ENCODE assay signal across 27 mouse cellular contexts in the genomic region with DNA sequence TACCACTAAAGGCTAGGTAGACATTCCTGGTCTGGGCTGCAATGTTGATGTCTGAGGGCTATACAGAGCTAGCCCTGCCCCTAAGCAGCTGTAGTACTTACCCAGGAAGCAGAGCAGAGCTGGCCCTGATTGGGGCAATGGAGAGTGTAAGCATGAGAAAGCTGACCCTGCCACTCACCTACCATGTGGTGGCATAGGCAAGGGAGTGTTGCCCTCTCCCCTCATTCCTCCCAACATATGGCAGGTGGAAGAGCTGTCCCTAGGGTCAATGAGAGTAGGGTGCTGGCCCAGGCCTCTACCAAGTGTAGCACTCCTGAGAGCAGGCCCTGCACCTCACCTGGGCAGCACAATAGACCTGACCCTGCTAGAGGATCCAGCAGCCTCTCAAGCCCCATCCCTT.
"Had no signal": no experiment of that assay in that cellular context is flagged by ENCODE, and none has a peak within 500 bp of the region (broad histone marks: within the 10 kb centered on the region; RNA-seq: fewer than 3 reads in every experiment).

No protein-coding gene starts in this region.

- H3K36me3 ChIP-seq: heart, embryonic 13.5 days; heart, embryonic 15.5 days; hindbrain, embryonic 13.5 days; hindbrain, embryonic 15.5 days; kidney, embryonic 15.5 days; limb, embryonic 12.5 days; liver, embryonic 13.5 days; liver, embryonic 15.5 days had no signal

- H3K9me3 ChIP-seq: heart, embryonic 13.5 days; heart, embryonic 15.5 days; hindbrain, embryonic 13.5 days; hindbrain, embryonic 15.5 days; kidney, embryonic 15.5 days; limb, embryonic 12.5 days; liver, embryonic 13.5 days; liver, embryonic 15.5 days had no signal

- H3K4me2 ChIP-seq: heart, embryonic 11.5 days; heart, embryonic 13.5 days; heart, embryonic 15.5 days; hindbrain, embryonic 13.5 days; hindbrain, embryonic 15.5 days; kidney, embryonic 15.5 days; limb, embryonic 12.5 days; liver, embryonic 11.5 days; liver, embryonic 13.5 days; liver, embryonic 15.5 days had no signal

- H3K4me3 ChIP-seq: heart, adult 2 months; heart, embryonic 13.5 days; heart, embryonic 15.5 days; hindbrain, embryonic 13.5 days; hindbrain, embryonic 15.5 days; kidney, embryonic 15.5 days; limb, embryonic 12.5 days; liver, embryonic 13.5 days; liver, embryonic 15.5 days had no signal

- H3K9ac ChIP-seq: heart, embryonic 13.5 days; heart, embryonic 15.5 days; hindbrain, embryonic 13.5 days; hindbrain, embryonic 15.5 days; kidney, embryonic 15.5 days; limb, embryonic 12.5 days; liver, embryonic 13.5 days; liver, embryonic 15.5 days had no signal

- DNase-seq: gastrocnemius, postnatal 14 days; gastrocnemius, postnatal 36 days; heart, adult 2 months; heart, postnatal 14 days; heart, postnatal 36 days; kidney, adult 11 months; kidney, adult 2 months; kidney, adult 9 months; kidney, postnatal 14 days; kidney, postnatal 36 days; layer of hippocampus, adult 9-11 months; layer of hippocampus, postnatal 36 days; left cerebral cortex, postnatal 4 days; liver; liver, embryonic 13.5 days had no signal

- ATAC-seq: hindbrain, postnatal 0 days; intestine, embryonic 16.5 days had no signal

- H3K27ac ChIP-seq: heart, adult 2 months; heart, embryonic 13.5 days; heart, embryonic 15.5 days; hindbrain, embryonic 13.5 days; hindbrain, embryonic 15.5 days; hindbrain, postnatal 0 days; kidney, embryonic 15.5 days; kidney, postnatal 0 days; limb, embryonic 12.5 days; liver, embryonic 13.5 days; liver, embryonic 15.5 days had no signal

- H3K27me3 ChIP-seq: heart, embryonic 13.5 days; heart, embryonic 15.5 days; hindbrain, embryonic 13.5 days; hindbrain, embryonic 15.5 days; kidney, embryonic 15.5 days; limb, embryonic 12.5 days; liver, embryonic 13.5 days; liver, embryonic 15.5 days had no signal

- H3K4me1 ChIP-seq: heart, embryonic 13.5 days; heart, embryonic 15.5 days; hindbrain, embryonic 15.5 days; kidney, embryonic 15.5 days; limb, embryonic 12.5 days; liver, embryonic 13.5 days; liver, embryonic 15.5 days had no signal
